8 mouse cellular contexts compared by ENCODE assay signal in genomic region chr17:56159729-56160128, GRCm38 (mm10). TPM values are rescaled to one million over a fixed set of nuclear protein-coding genes. Genes with fewer than 3 reads are reported as not detected.
A peak's percentile ranks its signal among the peaks of the same experiment; 100 is the strongest.
DNase-seq lines count a peak whose midpoint lies in the region; ATAC-seq and TF ChIP-seq lines count a peak whose summit lies in the region.

No protein-coding gene starts in this region.

- WGBS in forebrain, postnatal 0 days: 10% methylated on average over 9 of the region's 9 CpGs
- 3% methylated on average over 9 of the region's 9 CpGs for WGBS in forebrain, embryonic 13.5 days
- WGBS in embryonic facial prominence, embryonic 12.5 days: 2% methylated on average over 9 of the region's 9 CpGs
- 4% methylated on average over 9 of the region's 9 CpGs for WGBS in intestine, postnatal 0 days
- WGBS in liver, embryonic 14.5 days (ENCODE audit: insufficient replicate concordance): 2% methylated on average over 9 of the region's 9 CpGs

- no peak for TF ChIP-seq EP300 in liver, embryonic 14.5 days (IDR thresholded peaks at IDR 0.05; ENCODE audit: low read depth)

- no peak overlapping the region for H3K9ac ChIP-seq in forebrain, postnatal 0 days
- no peak overlapping the region for H3K9ac ChIP-seq in forebrain, embryonic 13.5 days
- peak overlapping the region; percentile 4; the same call in 1 of the 2 replicates for H3K9ac ChIP-seq in embryonic facial prominence, embryonic 12.5 days
- H3K9ac ChIP-seq in intestine, postnatal 0 days (ENCODE audit: low read depth, low read length): no peak overlapping the region
- no peak overlapping the region for H3K9ac ChIP-seq in liver, embryonic 14.5 days (replicated peaks)

- H3K27me3 ChIP-seq in forebrain, postnatal 0 days (ENCODE audit: insufficient read depth, low read length): no peaks in the 10 kb centered on the region
- H3K27me3 ChIP-seq in forebrain, embryonic 13.5 days: peaks cover 33% of the 10 kb centered on the region
- H3K27me3 ChIP-seq in embryonic facial prominence, embryonic 12.5 days: peaks cover 17% of the 10 kb centered on the region
- peaks cover 16% of the 10 kb centered on the region for H3K27me3 ChIP-seq in intestine, postnatal 0 days (replicated peaks; ENCODE audit: control insufficient read depth, insufficient read depth, low read length)
- H3K27me3 ChIP-seq in liver, embryonic 14.5 days (ENCODE audit: control insufficient read depth, insufficient read depth, low read length): no peaks in the 10 kb centered on the region

- ATAC-seq in forebrain, postnatal 0 days: no peak
- ATAC-seq in forebrain, embryonic 13.5 days: no peak
- ATAC-seq in embryonic facial prominence, embryonic 12.5 days (ENCODE audit: insufficient number of reproducible peaks, insufficient read depth, low FRiP score, low TSS enrichment): no peak
- ATAC-seq in intestine, postnatal 0 days: no peak
- no peak for ATAC-seq in liver, embryonic 14.5 days (ENCODE audit: insufficient read depth)

- H3K36me3 ChIP-seq in forebrain, postnatal 0 days (ENCODE audit: insufficient read depth): no peaks in the 10 kb centered on the region
- no peaks in the 10 kb centered on the region for H3K36me3 ChIP-seq in forebrain, embryonic 13.5 days (ENCODE audit: poor library complexity, severe bottlenecking)
- no peaks in the 10 kb centered on the region for H3K36me3 ChIP-seq in embryonic facial prominence, embryonic 12.5 days
- no peaks in the 10 kb centered on the region for H3K36me3 ChIP-seq in intestine, postnatal 0 days (ENCODE audit: control insufficient read depth, insufficient read depth)
- H3K36me3 ChIP-seq in liver, embryonic 14.5 days (replicated peaks; ENCODE audit: control insufficient read depth, insufficient read depth, low read depth): no peaks in the 10 kb centered on the region

- H3K9me3 ChIP-seq in forebrain, postnatal 0 days (ENCODE audit: low read length): no peaks in the 10 kb centered on the region
- H3K9me3 ChIP-seq in forebrain, embryonic 13.5 days (replicated peaks): no peaks in the 10 kb centered on the region
- no peaks in the 10 kb centered on the region for H3K9me3 ChIP-seq in embryonic facial prominence, embryonic 12.5 days
- H3K9me3 ChIP-seq in intestine, postnatal 0 days (ENCODE audit: control insufficient read depth): no peaks in the 10 kb centered on the region
- no peaks in the 10 kb centered on the region for H3K9me3 ChIP-seq in liver, embryonic 14.5 days (ENCODE audit: control insufficient read depth, low read length)

- peak; percentile 67 for DNase-seq in forebrain, postnatal 0 days
- DNase-seq in 416B (ENCODE audit: low read depth): peak; percentile 80
- peak; percentile 68 to 78 for DNase-seq in adrenal gland, postnatal 36 days
- DNase-seq in liver, embryonic 14.5 days (ENCODE audit: low read depth in 3 of 3, low spot score in 3 of 3): peak in 2 of 3 experiments; percentile 30 to 33
- peak; percentile 55 for DNase-seq in right cerebral cortex, postnatal 4 days

- H3K4me1 ChIP-seq in forebrain, postnatal 0 days (ENCODE audit: insufficient read depth): peaks cover 7% of the 10 kb centered on the region; the same call in 1 of the 2 replicates
- H3K4me1 ChIP-seq in forebrain, embryonic 13.5 days: peaks cover 14% of the 10 kb centered on the region
- peaks cover 12% of the 10 kb centered on the region; the same call in 1 of the 2 replicates for H3K4me1 ChIP-seq in embryonic facial prominence, embryonic 12.5 days
- H3K4me1 ChIP-seq in intestine, postnatal 0 days (replicated peaks; ENCODE audit: control insufficient read depth, insufficient read depth, low read length): peaks cover 3% of the 10 kb centered on the region; the same call in 1 of the 2 replicates
- peaks cover 0 to 9% of the 10 kb centered on the region in 2 experiments; a peak in 2 of 4 replicates for H3K4me1 ChIP-seq in liver, embryonic 14.5 days (replicated peaks; ENCODE audit: control insufficient read depth in 2 of 2, insufficient read depth in 2 of 2, low read length in 1 of 2)

- no peak overlapping the region for H3K4me2 ChIP-seq in forebrain, postnatal 0 days (ENCODE audit: low read depth)
- no peak overlapping the region for H3K4me2 ChIP-seq in forebrain, embryonic 13.5 days
- no peak overlapping the region for H3K4me2 ChIP-seq in embryonic facial prominence, embryonic 12.5 days (replicated peaks)
- no peak overlapping the region for H3K4me2 ChIP-seq in intestine, postnatal 0 days (replicated peaks; ENCODE audit: low read depth)
- H3K4me2 ChIP-seq in liver, embryonic 14.5 days (ENCODE audit: low read depth): no peak overlapping the region

- TF ChIP-seq CTCF in forebrain, postnatal 0 days (IDR thresholded peaks at IDR 0.05; ENCODE audit: low read depth): peak; percentile 87
- TF ChIP-seq CTCF in intestine, postnatal 0 days (IDR thresholded peaks at IDR 0.05; ENCODE audit: low read depth): peak; percentile 97
- TF ChIP-seq CTCF in liver, embryonic 14.5 days (IDR thresholded peaks at IDR 0.05; ENCODE audit: low read depth): peak; percentile 92

- no peak overlapping the region for H3K4me3 ChIP-seq in forebrain, postnatal 0 days (ENCODE audit: low read depth, low read length)
- H3K4me3 ChIP-seq in forebrain, embryonic 13.5 days: no peak overlapping the region
- H3K4me3 ChIP-seq in embryonic facial prominence, embryonic 12.5 days: no peak overlapping the region
- H3K4me3 ChIP-seq in intestine, postnatal 0 days (ENCODE audit: low read depth, low read length): no peak overlapping the region
- H3K4me3 ChIP-seq in liver, embryonic 14.5 days (ENCODE audit: insufficient read depth in 1 of 2, low read depth in 2 of 2, low read length in 2 of 2): no peak overlapping the region

- no peak overlapping the region for H3K27ac ChIP-seq in forebrain, postnatal 0 days (ENCODE audit: low read depth, low read length)
- H3K27ac ChIP-seq in forebrain, embryonic 13.5 days: no peak overlapping the region
- no peak overlapping the region for H3K27ac ChIP-seq in embryonic facial prominence, embryonic 12.5 days
- H3K27ac ChIP-seq in intestine, postnatal 0 days (ENCODE audit: low read depth, low read length): no peak overlapping the region
- H3K27ac ChIP-seq in liver, embryonic 14.5 days: no peak overlapping the region

RNA-seq across cellular contexts. Expression of gene Tnfaip8l1, which starts 2.5 kb away (rescaled TPM):
- 11.0 and 12.8 TPM in 2 replicates for total RNA-seq in forebrain, postnatal 0 days (2014; rRNA removed)
- 8.6 TPM in 2 replicates for polyA plus RNA-seq in forebrain, postnatal 0 days (2015; fragmentation: Nextera tagmentation; extraction: Ambion mirVana)
- polyA plus RNA-seq in forebrain, embryonic 13.5 days (2015; fragmentation: Nextera tagmentation; extraction: Ambion mirVana): 8.0 and 8.4 TPM in 2 replicates
- total RNA-seq in adrenal gland, postnatal 36 days (2021): 1 to 10 TPM; 3.9 to 4.0 TPM
- 12.4 and 13.0 TPM in 2 replicates for polyA plus RNA-seq in embryonic facial prominence, embryonic 12.5 days (2016; fragmentation: Nextera tagmentation; extraction: Ambion mirVana)
- polyA plus RNA-seq in intestine, postnatal 0 days (2015; fragmentation: Nextera tagmentation; extraction: Ambion mirVana): 4.6 and 5.1 TPM in 2 replicates
- polyA plus RNA-seq in liver, embryonic 14.5 days (2012; rRNA removed): 1.5 and 1.8 TPM in 2 replicates
- polyA plus RNA-seq in liver, embryonic 14.5 days (2014; fragmentation: Nextera tagmentation; extraction: Ambion mirVana): 2.4 and 2.7 TPM in 2 replicates

RNA-seq across cellular contexts. Expression of gene Sema6b, which starts 19.6 kb away (rescaled TPM):
- total RNA-seq in forebrain, postnatal 0 days (2014; rRNA removed): 71.0 and 76.4 TPM in 2 replicates
- polyA plus RNA-seq in forebrain, postnatal 0 days (2015; fragmentation: Nextera tagmentation; extraction: Ambion mirVana): 15.6 and 18.1 TPM in 2 replicates
- polyA plus RNA-seq in forebrain, embryonic 13.5 days (2015; fragmentation: Nextera tagmentation; extraction: Ambion mirVana): 4.2 and 4.3 TPM in 2 replicates
- total RNA-seq in adrenal gland, postnatal 36 days (2021): 10 to 100 TPM in 1 of 2 experiments, 1 to 10 TPM in 1; 6.4 to 10.0 TPM
- 4.3 and 4.6 TPM in 2 replicates for polyA plus RNA-seq in embryonic facial prominence, embryonic 12.5 days (2016; fragmentation: Nextera tagmentation; extraction: Ambion mirVana)
- 0.94 and 1.1 TPM in 2 replicates for polyA plus RNA-seq in intestine, postnatal 0 days (2015; fragmentation: Nextera tagmentation; extraction: Ambion mirVana)
- polyA plus RNA-seq in liver, embryonic 14.5 days (2012; rRNA removed): 0.92 and 1.1 TPM in 2 replicates
- 0.43 and 0.71 TPM in 2 replicates for polyA plus RNA-seq in liver, embryonic 14.5 days (2014; fragmentation: Nextera tagmentation; extraction: Ambion mirVana)

RNA-seq across cellular contexts. Expression of gene Mydgf, which starts 24.0 kb away (rescaled TPM):
- 52.3 and 65.1 TPM in 2 replicates for total RNA-seq in forebrain, postnatal 0 days (2014; rRNA removed)
- 65.7 and 75.0 TPM in 2 replicates for polyA plus RNA-seq in forebrain, postnatal 0 days (2015; fragmentation: Nextera tagmentation; extraction: Ambion mirVana)
- polyA plus RNA-seq in forebrain, embryonic 13.5 days (2015; fragmentation: Nextera tagmentation; extraction: Ambion mirVana): 56.8 and 64.5 TPM in 2 replicates
- total RNA-seq in adrenal gland, postnatal 36 days (2021): 10 to 100 TPM; 60.0 to 61.1 TPM
- 71.0 and 76.2 TPM in 2 replicates for polyA plus RNA-seq in embryonic facial prominence, embryonic 12.5 days (2016; fragmentation: Nextera tagmentation; extraction: Ambion mirVana)
- polyA plus RNA-seq in intestine, postnatal 0 days (2015; fragmentation: Nextera tagmentation; extraction: Ambion mirVana): 83.5 and 90.5 TPM in 2 replicates
- 35.9 and 37.3 TPM in 2 replicates for polyA plus RNA-seq in liver, embryonic 14.5 days (2012; rRNA removed)
- 48.8 and 50.3 TPM in 2 replicates for polyA plus RNA-seq in liver, embryonic 14.5 days (2014; fragmentation: Nextera tagmentation; extraction: Ambion mirVana)

RNA-seq across cellular contexts. Expression of gene Lrg1, which starts 37.9 kb away (rescaled TPM):
- total RNA-seq in forebrain, postnatal 0 days (2014; rRNA removed): not detected in 2 replicates
- 0.33 and 0.46 TPM in 2 replicates for polyA plus RNA-seq in forebrain, postnatal 0 days (2015; fragmentation: Nextera tagmentation; extraction: Ambion mirVana)
- polyA plus RNA-seq in forebrain, embryonic 13.5 days (2015; fragmentation: Nextera tagmentation; extraction: Ambion mirVana): not detected in 2 replicates
- total RNA-seq in adrenal gland, postnatal 36 days (2021): 10 to 100 TPM; 15.5 to 31.3 TPM
- 0.15 and 0.23 TPM in 2 replicates for polyA plus RNA-seq in embryonic facial prominence, embryonic 12.5 days (2016; fragmentation: Nextera tagmentation; extraction: Ambion mirVana)
- polyA plus RNA-seq in intestine, postnatal 0 days (2015; fragmentation: Nextera tagmentation; extraction: Ambion mirVana): 3.6 and 3.9 TPM in 2 replicates
- 0.09 and 0.10 TPM in 2 replicates for polyA plus RNA-seq in liver, embryonic 14.5 days (2012; rRNA removed)
- polyA plus RNA-seq in liver, embryonic 14.5 days (2014; fragmentation: Nextera tagmentation; extraction: Ambion mirVana): 0.29 and 0.67 TPM in 2 replicates

RNA-seq across cellular contexts. Expression of gene Plin5, which starts 42.3 kb away (rescaled TPM):
- 2.7 and 3.2 TPM in 2 replicates for total RNA-seq in forebrain, postnatal 0 days (2014; rRNA removed)
- 2.4 and 3.9 TPM in 2 replicates for polyA plus RNA-seq in forebrain, postnatal 0 days (2015; fragmentation: Nextera tagmentation; extraction: Ambion mirVana)
- polyA plus RNA-seq in forebrain, embryonic 13.5 days (2015; fragmentation: Nextera tagmentation; extraction: Ambion mirVana): 0.27 and 0.52 TPM in 2 replicates
- total RNA-seq in adrenal gland, postnatal 36 days (2021): 10 to 100 TPM; 36.7 to 62.1 TPM
- 0.15 and 0.29 TPM in 2 replicates for polyA plus RNA-seq in embryonic facial prominence, embryonic 12.5 days (2016; fragmentation: Nextera tagmentation; extraction: Ambion mirVana)
- polyA plus RNA-seq in intestine, postnatal 0 days (2015; fragmentation: Nextera tagmentation; extraction: Ambion mirVana): 0.10 TPM in 1 of 2 replicates, not detected in the other
- polyA plus RNA-seq in liver, embryonic 14.5 days (2012; rRNA removed): 0.11 and 0.29 TPM in 2 replicates
- 0.34 and 0.35 TPM in 2 replicates for polyA plus RNA-seq in liver, embryonic 14.5 days (2014; fragmentation: Nextera tagmentation; extraction: Ambion mirVana)
